ENCODE assay signal across 20 mouse cellular contexts in genomic region chrX:130843141-130843540, GRCm38 (mm10).
DNase-seq lines count a peak whose midpoint lies in the region; ATAC-seq and TF ChIP-seq lines count a peak whose summit lies in the region.
"Had no signal": no experiment of that assay in that cellular context is flagged by ENCODE, and none has a peak within 500 bp of the region (broad histone marks: within the 10 kb centered on the region; RNA-seq: fewer than 3 reads in every experiment).

No protein-coding gene starts in this region.

- H3K4me1 ChIP-seq in forebrain, embryonic 16.5 days (replicated peaks; ENCODE audit: control insufficient read depth, insufficient read depth, low read length) = no peaks in the 10 kb centered on the region
- no peaks in the 10 kb centered on the region for H3K4me1 ChIP-seq in forebrain, embryonic 12.5 days
- no peaks in the 10 kb centered on the region for H3K4me1 ChIP-seq in intestine, embryonic 14.5 days (replicated peaks; ENCODE audit: control insufficient read depth, insufficient read depth, low read length)
- H3K4me1 ChIP-seq in intestine, embryonic 16.5 days (ENCODE audit: control insufficient read depth, insufficient read depth, low read length) = no peaks in the 10 kb centered on the region
- H3K4me1 ChIP-seq: limb, embryonic 12.5 days; liver, embryonic 15.5 days had no signal

- no peaks in the 10 kb centered on the region for H3K9me3 ChIP-seq in forebrain, embryonic 16.5 days (ENCODE audit: control insufficient read depth, low read length)
- no peaks in the 10 kb centered on the region for H3K9me3 ChIP-seq in forebrain, embryonic 12.5 days
- H3K9me3 ChIP-seq in intestine, embryonic 14.5 days (ENCODE audit: control insufficient read depth, low read length) = no peaks in the 10 kb centered on the region
- H3K9me3 ChIP-seq in intestine, embryonic 16.5 days (ENCODE audit: control insufficient read depth, low read length) = no peaks in the 10 kb centered on the region
- H3K9me3 ChIP-seq: G1E; limb, embryonic 12.5 days; liver, embryonic 15.5 days had no signal

- WGBS in forebrain, embryonic 16.5 days = 71% methylated on average over 3 of the region's 3 CpGs
- WGBS in forebrain, embryonic 12.5 days = 82% methylated on average over 3 of the region's 3 CpGs
- 76% methylated on average over 3 of the region's 3 CpGs for WGBS in intestine, embryonic 14.5 days
- WGBS in intestine, embryonic 16.5 days = 81% methylated on average over 3 of the region's 3 CpGs

- H3K27ac ChIP-seq in forebrain, embryonic 16.5 days (ENCODE audit: low read length) = no peak overlapping the region
- no peak overlapping the region for H3K27ac ChIP-seq in forebrain, embryonic 12.5 days
- no peak overlapping the region for H3K27ac ChIP-seq in intestine, embryonic 14.5 days (ENCODE audit: low read depth)
- no peak overlapping the region for H3K27ac ChIP-seq in intestine, embryonic 16.5 days (ENCODE audit: low read length)
- H3K27ac ChIP-seq: limb, embryonic 12.5 days; liver, embryonic 15.5 days had no signal

- no peak overlapping the region for H3K9ac ChIP-seq in forebrain, embryonic 16.5 days (replicated peaks; ENCODE audit: low read depth, low read length)
- no peak overlapping the region for H3K9ac ChIP-seq in forebrain, embryonic 12.5 days
- H3K9ac ChIP-seq in intestine, embryonic 14.5 days (ENCODE audit: low read length) = no peak overlapping the region
- no peak overlapping the region for H3K9ac ChIP-seq in intestine, embryonic 16.5 days (ENCODE audit: low read depth, low read length)
- H3K9ac ChIP-seq: limb, embryonic 12.5 days; liver, embryonic 15.5 days had no signal

- no peak overlapping the region for H3K4me3 ChIP-seq in forebrain, embryonic 16.5 days (replicated peaks; ENCODE audit: low read length)
- H3K4me3 ChIP-seq in forebrain, embryonic 12.5 days (replicated peaks) = no peak overlapping the region
- H3K4me3 ChIP-seq in intestine, embryonic 14.5 days (ENCODE audit: low read depth, low read length) = no peak overlapping the region
- no peak overlapping the region for H3K4me3 ChIP-seq in intestine, embryonic 16.5 days (ENCODE audit: low read length)
- H3K4me3 ChIP-seq: erythroblast, embryonic 14.5 days; limb, embryonic 12.5 days; liver, embryonic 15.5 days; myocyte had no signal

- TF ChIP-seq POLR2A in brain, embryonic 14.5 days (IDR thresholded peaks at IDR 0.05; ENCODE audit: borderline replicate concordance, extremely low read depth, insufficient read depth, insufficient read length, poor library complexity, severe bottlenecking) = no peak

- H3K36me3 ChIP-seq in forebrain, embryonic 16.5 days (ENCODE audit: control insufficient read depth, insufficient read depth) = no peaks in the 10 kb centered on the region
- H3K36me3 ChIP-seq in forebrain, embryonic 12.5 days (replicated peaks) = no peaks in the 10 kb centered on the region
- no peaks in the 10 kb centered on the region for H3K36me3 ChIP-seq in intestine, embryonic 14.5 days (ENCODE audit: control insufficient read depth, insufficient read depth, low read length)
- H3K36me3 ChIP-seq in intestine, embryonic 16.5 days (ENCODE audit: control insufficient read depth, insufficient read depth, low read length) = no peaks in the 10 kb centered on the region
- H3K36me3 ChIP-seq: G1E; limb, embryonic 12.5 days; liver, embryonic 15.5 days had no signal

- no peaks in the 10 kb centered on the region for H3K27me3 ChIP-seq in forebrain, embryonic 16.5 days (replicated peaks; ENCODE audit: control insufficient read depth, insufficient read depth, low read length)
- no peaks in the 10 kb centered on the region for H3K27me3 ChIP-seq in forebrain, embryonic 12.5 days
- no peaks in the 10 kb centered on the region for H3K27me3 ChIP-seq in intestine, embryonic 14.5 days (replicated peaks; ENCODE audit: control insufficient read depth, insufficient read depth, low read length)
- no peaks in the 10 kb centered on the region for H3K27me3 ChIP-seq in intestine, embryonic 16.5 days (replicated peaks; ENCODE audit: control insufficient read depth, insufficient read depth, low read length)
- H3K27me3 ChIP-seq: limb, embryonic 12.5 days; liver, embryonic 15.5 days had no signal

- 0 out of 2 replicates have a peak, but pooled peaks have one; percentile 55 for ATAC-seq in forebrain, embryonic 16.5 days
- no peak for ATAC-seq in forebrain, embryonic 12.5 days (ENCODE audit: low FRiP score)
- ATAC-seq in intestine, embryonic 14.5 days (replicated peaks; ENCODE audit: low FRiP score, low TSS enrichment, low read depth) = no peak
- ATAC-seq in intestine, embryonic 16.5 days = no peak
- ATAC-seq: inflammation-experienced regulatory T-cells, adult 6 months had no signal

- H3K4me2 ChIP-seq in forebrain, embryonic 16.5 days (ENCODE audit: low read length) = no peak overlapping the region
- no peak overlapping the region for H3K4me2 ChIP-seq in forebrain, embryonic 12.5 days
- no peak overlapping the region for H3K4me2 ChIP-seq in intestine, embryonic 14.5 days (ENCODE audit: low read length)
- H3K4me2 ChIP-seq in intestine, embryonic 16.5 days (ENCODE audit: low read depth, low read length) = no peak overlapping the region
- H3K4me2 ChIP-seq: limb, embryonic 12.5 days; liver, embryonic 15.5 days; midbrain, embryonic 11.5 days had no signal

- no peak for TF ChIP-seq CTCF in brain, embryonic 14.5 days (IDR thresholded peaks at IDR 0.05; ENCODE audit: borderline replicate concordance, extremely low read depth, insufficient read depth, insufficient read length)

- peak; percentile 50 for DNase-seq in intestine, embryonic 14.5 days (ENCODE audit: low spot score)
- DNase-seq in lung, postnatal 10 days = peak; percentile 1
- DNase-seq in lung, adult 18-20 months = no peak
- peak; percentile 59 for DNase-seq in brain, embryonic 14.5 days (ENCODE audit: low read depth)
- DNase-seq in thymus, postnatal 10 days (ENCODE audit: low spot score in 2 of 2) = no peak
- DNase-seq: adrenal gland, adult 2 months; cerebellum, adult 9-11 months; lung, postnatal 4 days; right cerebral cortex, postnatal 25 days; thymus, adult 18-20 months had no signal

Comparison
In these comparisons a context has a peak if more than half of its experiments do, and no peak if none do; other contexts are left out.
1. DNase-seq: peak in intestine, embryonic 14.5 days (single experiment), lung, postnatal 10 days (single experiment) and brain, embryonic 14.5 days (single experiment); none in lung, adult 18-20 months (0 of 2) and thymus, postnatal 10 days (0 of 2).